Comparison of ENCODE assay signal across 18 mouse cellular contexts in the genomic region with DNA sequence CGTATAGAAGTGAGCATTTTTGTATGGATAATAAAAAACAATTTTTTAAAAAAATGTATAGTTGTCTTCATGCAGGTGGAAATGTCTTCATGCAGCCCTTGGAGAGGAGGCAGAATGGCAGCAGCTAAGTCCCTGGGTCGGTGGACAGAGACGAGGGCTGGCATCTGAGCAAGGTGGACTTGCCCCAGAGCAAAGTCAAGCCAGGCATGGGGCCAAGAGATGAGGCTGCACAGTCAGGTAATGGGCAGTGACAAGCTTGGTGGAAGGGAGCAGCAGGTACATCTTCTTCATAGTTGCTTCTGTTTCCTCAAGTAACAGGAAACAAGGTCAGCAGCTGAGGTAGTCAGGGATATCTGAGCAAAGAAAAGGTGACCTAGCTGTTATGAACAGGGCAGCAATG.
"Had no signal": no experiment of that assay in that cellular context is flagged by ENCODE, and none has a peak within 500 bp of the region (broad histone marks: within the 10 kb centered on the region; RNA-seq: fewer than 3 reads in every experiment).

No protein-coding gene starts in this region.

- ATAC-seq: intestine, embryonic 15.5 days; midbrain, embryonic 13.5 days; midbrain, embryonic 16.5 days had no signal

- DNase-seq: layer of hippocampus, postnatal 36 days; lung, adult 18-20 months; lung, postnatal 10 days; lung, postnatal 36 days; thymus, postnatal 25 days had no signal

- H3K9me3 ChIP-seq: intestine, embryonic 15.5 days; lung, embryonic 15.5 days; megakaryocyte, embryonic 14.5 days; midbrain, embryonic 10.5 days; midbrain, embryonic 13.5 days; neural tube, embryonic 13.5 days had no signal

- H3K4me3 ChIP-seq: intestine, embryonic 15.5 days; left cerebral cortex, adult 2 months; lung, embryonic 15.5 days; megakaryocyte, embryonic 14.5 days; midbrain, embryonic 10.5 days; midbrain, embryonic 13.5 days; myocyte; neural tube, embryonic 13.5 days had no signal

- H3K4me2 ChIP-seq: intestine, embryonic 15.5 days; liver, embryonic 11.5 days; lung, embryonic 15.5 days; midbrain, embryonic 13.5 days; neural tube, embryonic 13.5 days had no signal

- H3K27ac ChIP-seq: intestine, embryonic 15.5 days; kidney, postnatal 0 days; left cerebral cortex, adult 2 months; liver, embryonic 14.5 days; lung, embryonic 15.5 days; midbrain, embryonic 10.5 days; midbrain, embryonic 13.5 days; neural tube, embryonic 13.5 days; stomach, postnatal 0 days had no signal

- H3K27me3 ChIP-seq: intestine, embryonic 15.5 days; lung, embryonic 15.5 days; megakaryocyte, embryonic 14.5 days; midbrain, embryonic 13.5 days; neural tube, embryonic 13.5 days had no signal

- H3K36me3 ChIP-seq: intestine, embryonic 15.5 days; lung, embryonic 15.5 days; midbrain, embryonic 10.5 days had no signal

- H3K4me1 ChIP-seq: intestine, embryonic 15.5 days; lung, embryonic 15.5 days; megakaryocyte, embryonic 14.5 days; midbrain, embryonic 10.5 days; midbrain, embryonic 13.5 days; neural tube, embryonic 13.5 days had no signal

- H3K9ac ChIP-seq: intestine, embryonic 15.5 days; liver, embryonic 14.5 days; lung, embryonic 15.5 days; midbrain, embryonic 13.5 days; neural tube, embryonic 13.5 days had no signal
